Mouse (Mus musculus): ENCODE results near the gene Zfp109. TPM values are rescaled to one million over a fixed set of nuclear protein-coding genes. Genes with fewer than 3 reads are reported as not detected.

Zfp109 gene
- polyA plus RNA-seq, 1 experiment from 2014 or later, result 4.4 TPM

- 53% methylated on average over 3 of the region's 3 CpGs for WGBS
- Histone ChIP-seq H3K4me3 (no peak overlapping the region), H3K4me2 (replicated peaks) (no peak overlapping the region), H3K9me3 (peaks cover 10% of the 10 kb centered on the region), H3K27ac (no peak overlapping the region), H3K27me3 (replicated peaks) (no peaks in the 10 kb centered on the region), H3K4me1 (no peaks in the 10 kb centered on the region), H3K36me3 (peaks cover 24% of the 10 kb centered on the region), H3K9ac (no peak overlapping the region)
- no peak for ATAC-seq (ENCODE audit: low FRiP score, low read depth)
Observed at GRCm38 (mm10) chr7:24193157-24193556, 44.2 kb downstream of the Zfp109 start.

GRCm38 (mm10) chr7:24191361-24191760 lies 46.0 kb downstream of the Zfp109 start:
- no peaks in the 10 kb centered on the region for H3K27me3 ChIP-seq (replicated peaks)
- H3K9ac ChIP-seq, result no peak overlapping the region
- 88% methylated on average over 2 of the region's 2 CpGs for WGBS
- H3K4me1 ChIP-seq, result no peaks in the 10 kb centered on the region
- peaks cover 11% of the 10 kb centered on the region for H3K36me3 ChIP-seq
- ATAC-seq (ENCODE audit: low FRiP score, low read depth), result no peak
- no peak overlapping the region for H3K4me2 ChIP-seq (replicated peaks)
- H3K4me3 ChIP-seq, result no peak overlapping the region
- H3K27ac ChIP-seq, result no peak overlapping the region
- peaks cover 8% of the 10 kb centered on the region; the same call in 1 of the 2 replicates for H3K9me3 ChIP-seq

GRCm38 (mm10) chr7:24189571-24189944 lies 47.8 kb downstream of the Zfp109 start:
- no peak for ATAC-seq (ENCODE audit: low FRiP score, low read depth)

GRCm38 (mm10) chr7:24188901-24189570 lies 48.3 kb downstream of the Zfp109 start:
- 75% methylated on average over 4 of the region's 4 CpGs for WGBS
- H3K9me3 ChIP-seq, result peaks cover 7% of the 10 kb centered on the region; the same call in 1 of the 2 replicates
- no peaks in the 10 kb centered on the region for H3K4me1 ChIP-seq
- no peak overlapping the region for H3K4me3 ChIP-seq
- H3K27me3 ChIP-seq (replicated peaks), result no peaks in the 10 kb centered on the region
- peaks cover 7% of the 10 kb centered on the region for H3K36me3 ChIP-seq
- no peak overlapping the region for H3K4me2 ChIP-seq (replicated peaks)
- no peak overlapping the region for H3K9ac ChIP-seq
- H3K27ac ChIP-seq, result no peak overlapping the region
- no peak for ATAC-seq (ENCODE audit: low FRiP score, low read depth)

More at GRCm38 (mm10) chr7:24189571-24189944, 47.8 kb downstream of the Zfp109 start:
- H3K36me3 ChIP-seq, result peaks cover 11% of the 10 kb centered on the region
- no peak overlapping the region for H3K9ac ChIP-seq
- no peaks in the 10 kb centered on the region for H3K4me1 ChIP-seq
- H3K4me2 ChIP-seq (replicated peaks), result no peak overlapping the region
- no peak overlapping the region for H3K4me3 ChIP-seq
- H3K27me3 ChIP-seq (replicated peaks), result no peaks in the 10 kb centered on the region
- peaks cover 8% of the 10 kb centered on the region; the same call in 1 of the 2 replicates for H3K9me3 ChIP-seq
- no peak overlapping the region for H3K27ac ChIP-seq
- 80% methylated on average over 5 of the region's 5 CpGs for WGBS

GRCm38 (mm10) chr7:24187611-24188010 lies 49.7 kb downstream of the Zfp109 start:
- H3K4me2 ChIP-seq (replicated peaks), result no peak overlapping the region
- no peak overlapping the region for H3K4me3 ChIP-seq
- H3K36me3 ChIP-seq, result no peaks in the 10 kb centered on the region
- H3K9ac ChIP-seq, result no peak overlapping the region
- no peaks in the 10 kb centered on the region for H3K9me3 ChIP-seq
- H3K4me1 ChIP-seq, result no peaks in the 10 kb centered on the region
- no peak overlapping the region for H3K27ac ChIP-seq
- WGBS, result 65% methylated on average over 1 of the region's 1 CpGs
- ATAC-seq (ENCODE audit: low FRiP score, low read depth), result no peak
- no peaks in the 10 kb centered on the region for H3K27me3 ChIP-seq (replicated peaks)

Other genes starting within 250 kb of the Zfp109 start
- gene V1rd19, start 235.9 kb downstream of the Zfp109 start, polyA plus RNA-seq (2016; fragmentation: Nextera tagmentation; extraction: Ambion mirVana), result not detected in 2 replicates
- not detected in 2 replicates for gene Vmn1r183, start 184.3 kb downstream of the Zfp109 start, polyA plus RNA-seq (2016; fragmentation: Nextera tagmentation; extraction: Ambion mirVana)
- gene Zfp180, start 155.6 kb downstream of the Zfp109 start, polyA plus RNA-seq (2016; fragmentation: Nextera tagmentation; extraction: Ambion mirVana), result 27.6 and 30.5 TPM in 2 replicates
- gene Zfp112, start 125.2 kb downstream of the Zfp109 start, polyA plus RNA-seq (2016; fragmentation: Nextera tagmentation; extraction: Ambion mirVana), result 6.6 and 7.3 TPM in 2 replicates
- 14.9 and 18.5 TPM in 2 replicates for gene Zfp235, start 103.4 kb downstream of the Zfp109 start, polyA plus RNA-seq (2016; fragmentation: Nextera tagmentation; extraction: Ambion mirVana)
- 4.9 and 6.1 TPM in 2 replicates for gene Zfp114, start 62.5 kb downstream of the Zfp109 start, polyA plus RNA-seq (2016; fragmentation: Nextera tagmentation; extraction: Ambion mirVana)
- 8.2 and 8.8 TPM in 2 replicates for gene Zfp111, start 26.1 kb downstream of the Zfp109 start, polyA plus RNA-seq (2016; fragmentation: Nextera tagmentation; extraction: Ambion mirVana)
- gene Zfp108, start 17.2 kb upstream of the Zfp109 start, polyA plus RNA-seq (2016; fragmentation: Nextera tagmentation; extraction: Ambion mirVana), result 3.3 and 3.7 TPM in 2 replicates
- gene Zfp93, start 32.9 kb upstream of the Zfp109 start, polyA plus RNA-seq (2016; fragmentation: Nextera tagmentation; extraction: Ambion mirVana), result 7.1 and 7.2 TPM in 2 replicates
- gene Zfp61, start 63.7 kb upstream of the Zfp109 start, polyA plus RNA-seq (2016; fragmentation: Nextera tagmentation; extraction: Ambion mirVana), result 41.3 and 43.7 TPM in 2 replicates
- gene Zfp94, start 79.1 kb upstream of the Zfp109 start, polyA plus RNA-seq (2016; fragmentation: Nextera tagmentation; extraction: Ambion mirVana), result 16.3 and 18.4 TPM in 2 replicates
- gene Tescl, start 96.4 kb upstream of the Zfp109 start, polyA plus RNA-seq (2016; fragmentation: Nextera tagmentation; extraction: Ambion mirVana), result not detected in 2 replicates
- not detected in 2 replicates for gene Lypd5, start 111.6 kb upstream of the Zfp109 start, polyA plus RNA-seq (2016; fragmentation: Nextera tagmentation; extraction: Ambion mirVana)
- 1.7 and 2.3 TPM in 2 replicates for gene Kcnn4, start 132.7 kb upstream of the Zfp109 start, polyA plus RNA-seq (2016; fragmentation: Nextera tagmentation; extraction: Ambion mirVana)
- 29.7 and 30.6 TPM in 2 replicates for gene Smg9, start 162.1 kb upstream of the Zfp109 start, polyA plus RNA-seq (2016; fragmentation: Nextera tagmentation; extraction: Ambion mirVana)
- not detected in 2 replicates for gene Irgc1, start 214.7 kb upstream of the Zfp109 start, polyA plus RNA-seq (2016; fragmentation: Nextera tagmentation; extraction: Ambion mirVana)
- 1.7 and 2.0 TPM in 2 replicates for gene Plaur, start 224.9 kb upstream of the Zfp109 start, polyA plus RNA-seq (2016; fragmentation: Nextera tagmentation; extraction: Ambion mirVana)
- gene Cadm4, start 244.5 kb upstream of the Zfp109 start, polyA plus RNA-seq (2016; fragmentation: Nextera tagmentation; extraction: Ambion mirVana), result 42.8 and 60.0 TPM in 2 replicates